Mouse (Mus musculus) intestine, embryonic 14.5 days (tissue): ENCODE results near the gene Synpo2. TPM values are rescaled to one million over a fixed set of nuclear protein-coding genes. Genes with fewer than 3 reads are reported as not detected.
A peak's percentile ranks its signal among the peaks of the same experiment; 100 is the strongest.

Experiments used
- ATAC-seq: fragments of 200-750 bp; cut with Nextera tagmentation; replicated peaks from 2 replicates; pipeline ENCODE4 v1.8.0; 2017; ENCODE audit warnings: low read depth, moderate number of reproducible peaks, moderate TSS enrichment, moderate library complexity; ENCODE audit not compliant: low FRiP score, low TSS enrichment
- DNase-seq: peaks from one replicate; pipeline ENCODE4 v3.0.0-alpha.2; 2018; ENCODE audit warnings: low spot score
- H3K27ac ChIP-seq: fragments of 300-500 bp; sonication (generic); 2 replicates; pipeline ENCODE4 v1.5.1; 2014; ENCODE audit warnings: low read depth, mild to moderate bottlenecking, control low read depth
- H3K27me3 ChIP-seq: fragments of 300-500 bp; sonication (generic); replicated peaks from 2 replicates; pipeline ENCODE4 v1.6.1; 2014; ENCODE audit warnings: low read length, control low read depth; ENCODE audit not compliant: control insufficient read depth, insufficient read depth
- H3K36me3 ChIP-seq: fragments of 300-500 bp; sonication (generic); 2 replicates; pipeline ENCODE4 v1.6.1; 2014; ENCODE audit warnings: low read length, control low read depth; ENCODE audit not compliant: control insufficient read depth, insufficient read depth
- H3K4me1 ChIP-seq: fragments of 300-500 bp; sonication (generic); replicated peaks from 2 replicates; pipeline ENCODE4 v1.6.1; 2014; ENCODE audit warnings: low read length, control low read depth, mixed read lengths; ENCODE audit not compliant: control insufficient read depth, insufficient read depth
- H3K4me2 ChIP-seq: fragments of 300-500 bp; sonication (generic); 2 replicates; pipeline ENCODE4 v1.6.1; 2014; ENCODE audit warnings: low read length
- H3K4me3 ChIP-seq: fragments of 300-500 bp; sonication (generic); 2 replicates; pipeline ENCODE4 v1.5.1; 2014; ENCODE audit warnings: low read depth, low read length, control low read depth, mixed read lengths
- H3K9ac ChIP-seq: fragments of 300-500 bp; sonication (generic); 2 replicates; pipeline ENCODE4 v1.6.1; 2014; ENCODE audit warnings: mild to moderate bottlenecking, low read length
- H3K9me3 ChIP-seq: fragments of 300-500 bp; sonication (generic); 2 replicates; pipeline ENCODE4 v1.6.1; 2016; ENCODE audit warnings: low read length, control low read depth; ENCODE audit not compliant: control insufficient read depth
- WGBS: fragments of 180-500 bp; shearing (Covaris S2); extraction: QIAGEN DNeasy Blood & Tissue Kit; methylation state at CpG from one replicate; pipeline ENCODE4 v1.1.7; 2014; 5-methylcytosine and 5-hydroxymethylcytosine counted together
- polyA plus RNA-seq: library from polyadenylated mRNA; unstranded; fragments of >200 nt; fragmentation: Nextera tagmentation; extraction: Ambion mirVana; gene quantifications from 2 replicates; pipeline ENCODE4 v1.2.1, GENCODE M21; 2014

The Synpo2 gene
- polyA plus RNA-seq, 1 experiment from 2014 or later = 56.2 TPM

- Histone ChIP-seq H3K27ac (no peak overlapping the region), H3K9ac (no peak overlapping the region), H3K4me1 (0 out of 2 replicates have a peak, but pooled peaks cover 4% of the 10 kb centered on the region), H3K4me2 (no peak overlapping the region), H3K27me3 (no peaks in the 10 kb centered on the region), H3K4me3 (no peak overlapping the region), H3K9me3 (no peaks in the 10 kb centered on the region), H3K36me3 (peaks cover 20% of the 10 kb centered on the region)
- ATAC-seq = no peak
- DNase-seq = peak; percentile 38
- 85% methylated on average over 3 of the region's 3 CpGs for WGBS
These were observed 160.2 kb downstream of the Synpo2 start for GRCm38 (mm10) chr3:123075759-123076158.

DNA sequence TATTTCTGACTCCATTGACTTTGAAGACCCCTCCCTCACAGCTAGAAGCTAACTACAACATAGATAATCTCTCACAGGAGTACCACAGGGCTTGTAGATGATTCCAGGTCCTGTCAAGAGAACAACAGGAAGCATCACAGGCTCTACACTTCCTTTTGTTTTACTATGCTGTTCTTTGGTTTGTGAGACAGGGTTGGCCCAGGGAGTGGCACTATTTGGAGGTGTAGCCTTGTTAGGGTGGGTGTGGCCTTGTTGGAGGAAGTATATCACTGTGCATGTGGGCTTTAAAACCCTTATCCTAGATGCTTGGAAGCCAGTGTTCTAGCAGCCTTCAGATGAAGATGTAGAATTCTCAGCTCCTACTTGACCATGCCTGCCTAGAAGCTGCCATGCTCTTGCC, 160.9 kb downstream of the Synpo2 start:
- no peaks in the 10 kb centered on the region for H3K9me3 ChIP-seq
- no peak overlapping the region for H3K27ac ChIP-seq
- no peak overlapping the region for H3K9ac ChIP-seq
- no peak overlapping the region for H3K4me3 ChIP-seq
- H3K4me2 ChIP-seq = no peak overlapping the region
- no peaks in the 10 kb centered on the region for H3K27me3 ChIP-seq
- ATAC-seq (no peak), DNase-seq (peak; percentile 46)
- H3K4me1 ChIP-seq = 0 out of 2 replicates have a peak, but pooled peaks cover 4% of the 10 kb centered on the region
- H3K36me3 ChIP-seq = peaks cover 20% of the 10 kb centered on the region

DNA sequence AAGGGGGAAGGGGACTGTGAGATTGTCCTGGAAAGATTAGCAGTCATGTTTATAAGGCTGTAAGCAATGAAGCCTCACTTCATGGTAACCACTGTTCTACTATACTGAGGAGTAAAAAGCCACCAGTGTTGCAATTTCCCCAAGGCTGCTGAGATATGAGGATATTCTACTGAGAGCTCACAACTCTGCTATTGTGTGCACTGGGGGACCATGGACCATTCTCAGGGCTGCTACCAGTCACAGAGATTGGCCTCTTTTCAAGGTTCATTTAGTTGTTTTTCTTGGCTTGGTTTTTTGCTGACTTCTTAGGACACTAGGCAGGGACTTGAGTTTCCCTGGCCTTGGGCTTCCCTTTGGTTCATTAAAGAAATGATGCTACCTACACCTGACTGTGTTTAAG, 162.6 kb downstream of the Synpo2 start:
- no peaks in the 10 kb centered on the region for H3K9me3 ChIP-seq
- DNase-seq (peak; percentile 28), ATAC-seq (no peak)
- H3K9ac ChIP-seq = no peak overlapping the region
- H3K27ac ChIP-seq = no peak overlapping the region
- 0 out of 2 replicates have a peak, but pooled peaks cover 4% of the 10 kb centered on the region for H3K4me1 ChIP-seq
- H3K4me3 ChIP-seq = no peak overlapping the region
- H3K27me3 ChIP-seq = no peaks in the 10 kb centered on the region
- H3K36me3 ChIP-seq = 0 out of 2 replicates have a peak, but pooled peaks cover 7% of the 10 kb centered on the region
- no peak overlapping the region for H3K4me2 ChIP-seq

DNA sequence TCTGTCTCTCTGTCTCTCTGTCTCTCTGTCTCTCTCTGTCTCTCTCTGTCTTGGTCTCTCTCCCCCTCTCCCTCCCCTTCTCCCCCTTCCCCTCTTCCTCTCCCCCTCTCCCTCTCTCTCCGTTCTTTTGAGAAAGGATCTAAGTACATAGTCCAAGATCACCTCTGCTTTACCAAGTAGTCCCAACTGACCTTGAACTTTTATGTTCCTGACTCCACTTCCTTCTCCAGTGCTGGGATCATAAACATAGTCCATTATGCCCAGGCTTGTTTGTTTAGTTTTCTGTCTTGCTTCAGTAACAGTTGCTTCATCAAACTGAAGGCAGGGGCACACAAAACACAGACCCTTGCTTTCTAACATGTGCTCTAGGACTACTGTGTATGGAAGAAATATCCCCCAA, 163.5 kb downstream of the Synpo2 start:
- no CpG with 5 or more reads among the region's 1 CpGs for whole genome bisulfite sequencing
- no peak for DNase-seq

GRCm38 (mm10) chr3:123070996-123071395, 165.0 kb downstream of the Synpo2 start:
- H3K36me3 ChIP-seq = no peaks in the 10 kb centered on the region
- DNase-seq (peak; percentile 50), ATAC-seq (no peak)
- no peaks in the 10 kb centered on the region for H3K27me3 ChIP-seq
- no peak overlapping the region for H3K9ac ChIP-seq
- H3K9me3 ChIP-seq = no peaks in the 10 kb centered on the region
- WGBS = 96% methylated on average over 1 of the region's 1 CpGs
- H3K4me1 ChIP-seq = peaks cover 6% of the 10 kb centered on the region; the same call in 1 of the 2 replicates
- H3K27ac ChIP-seq = no peak overlapping the region
- no peak overlapping the region for H3K4me3 ChIP-seq
- no peak overlapping the region for H3K4me2 ChIP-seq

More for the DNA sequence above, 163.5 kb downstream of the Synpo2 start:
- no peak overlapping the region for H3K4me3 ChIP-seq
- H3K4me2 ChIP-seq = no peak overlapping the region
- 0 out of 2 replicates have a peak, but pooled peaks cover 7% of the 10 kb centered on the region for H3K36me3 ChIP-seq
- no peaks in the 10 kb centered on the region for H3K27me3 ChIP-seq
- H3K27ac ChIP-seq = no peak overlapping the region
- H3K4me1 ChIP-seq = 0 out of 2 replicates have a peak, but pooled peaks cover 4% of the 10 kb centered on the region
- no peak for ATAC-seq
- no peaks in the 10 kb centered on the region for H3K9me3 ChIP-seq
- no peak overlapping the region for H3K9ac ChIP-seq

GRCm38 (mm10) chr3:123066836-123067235, 169.1 kb downstream of the Synpo2 start:
- 94% methylated on average over 7 of the region's 7 CpGs for WGBS
- no peak for DNase-seq
- no peak overlapping the region for H3K4me2 ChIP-seq
- H3K27me3 ChIP-seq = no peaks in the 10 kb centered on the region
- H3K9me3 ChIP-seq = no peaks in the 10 kb centered on the region
- H3K27ac ChIP-seq = no peak overlapping the region
- H3K9ac ChIP-seq = no peak overlapping the region
- no peak for ATAC-seq
- no peak overlapping the region for H3K4me3 ChIP-seq
- peaks cover 23% of the 10 kb centered on the region for H3K4me1 ChIP-seq
- no peaks in the 10 kb centered on the region for H3K36me3 ChIP-seq

GRCm38 (mm10) chr3:123065466-123065865, 170.5 kb downstream of the Synpo2 start:
- H3K27ac ChIP-seq = no peak overlapping the region
- peaks cover 23% of the 10 kb centered on the region for H3K4me1 ChIP-seq
- peak; percentile 30; the same call in 1 of the 2 replicates for ATAC-seq
- no peak for DNase-seq
- WGBS = 41% methylated on average over 5 of the region's 5 CpGs
- no peaks in the 10 kb centered on the region for H3K36me3 ChIP-seq
- no peak overlapping the region for H3K4me2 ChIP-seq
- H3K4me3 ChIP-seq = no peak overlapping the region
- H3K27me3 ChIP-seq = no peaks in the 10 kb centered on the region
- H3K9ac ChIP-seq = no peak overlapping the region
- H3K9me3 ChIP-seq = no peaks in the 10 kb centered on the region

DNA sequence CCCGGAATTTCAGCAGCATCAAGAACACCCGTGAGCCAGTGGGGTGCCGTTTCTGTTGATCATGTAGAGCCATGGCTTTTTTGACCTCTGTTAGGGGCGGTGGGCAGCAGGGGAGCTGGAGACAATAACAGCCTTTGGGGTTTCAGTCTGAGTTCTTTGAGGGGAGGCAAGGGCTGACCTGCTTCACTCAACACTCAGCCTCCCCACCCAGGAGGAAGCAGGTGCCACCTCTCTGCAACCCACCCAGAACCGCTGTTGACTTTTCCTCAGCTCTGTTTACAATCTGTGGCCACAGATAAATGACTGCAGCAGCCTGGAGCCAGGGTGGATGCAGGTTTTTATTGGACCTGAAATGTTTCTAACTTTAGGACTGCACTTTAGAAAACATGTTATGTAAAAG, 171.8 kb downstream of the Synpo2 start:
- no peak overlapping the region for H3K4me3 ChIP-seq
- no peaks in the 10 kb centered on the region for H3K36me3 ChIP-seq
- ATAC-seq (no peak), DNase-seq (peak; percentile 51)
- H3K9ac ChIP-seq = no peak overlapping the region
- H3K27ac ChIP-seq = peak overlapping the region; percentile 16; the same call in 1 of the 2 replicates
- whole genome bisulfite sequencing = 27% methylated on average over 5 of the region's 5 CpGs
- H3K4me1 ChIP-seq = peaks cover 23% of the 10 kb centered on the region
- H3K4me2 ChIP-seq = no peak overlapping the region
- H3K27me3 ChIP-seq = no peaks in the 10 kb centered on the region
- H3K9me3 ChIP-seq = no peaks in the 10 kb centered on the region

DNA sequence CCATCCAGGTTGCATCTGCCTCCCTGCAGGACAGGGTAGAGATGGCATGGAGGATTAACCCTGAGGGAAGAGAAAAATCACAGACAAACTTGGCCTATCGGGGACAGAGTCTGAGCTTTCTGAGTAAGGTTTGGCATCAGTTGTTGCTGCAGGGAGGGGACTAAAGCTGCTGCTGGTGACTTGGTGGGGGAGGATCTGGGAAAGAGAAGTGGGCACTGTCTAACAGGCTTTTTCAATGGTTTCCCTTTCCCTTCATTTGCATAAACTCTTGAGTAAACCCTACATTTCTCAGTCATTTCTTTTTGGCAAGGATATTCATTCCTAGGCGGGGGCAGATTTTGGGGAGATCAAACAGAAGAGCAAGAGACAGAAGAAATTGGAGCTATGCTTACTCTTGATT, 174.0 kb downstream of the Synpo2 start:
- DNase-seq (peak; percentile 36), ATAC-seq (no peak)
- Histone ChIP-seq H3K4me2 (no peak overlapping the region), H3K4me3 (no peak overlapping the region), H3K27ac (no peak overlapping the region), H3K36me3 (no peaks in the 10 kb centered on the region), H3K27me3 (no peaks in the 10 kb centered on the region), H3K4me1 (peaks cover 23% of the 10 kb centered on the region), H3K9ac (no peak overlapping the region), H3K9me3 (no peaks in the 10 kb centered on the region)
- 80% methylated on average over 2 of the region's 2 CpGs for WGBS
